Mouse (Mus musculus) forebrain, postnatal 0 days (tissue): Measurements from ENCODE around the gene Erc2. TPM values are rescaled to one million over a fixed set of nuclear protein-coding genes. Genes with fewer than 3 reads are reported as not detected.

ENCODE experiments used
- ATAC-seq: fragments of 200-750 bp; cut with Nextera tagmentation; 2 replicates; pipeline ENCODE4 v1.8.0; 2017; ENCODE audit warnings: mild to moderate bottlenecking, moderate library complexity
- DNase-seq: peaks from one replicate; pipeline ENCODE4 v3.0.0-alpha.2; 2015
- H3K27ac ChIP-seq: fragments of 300-500 bp; sonication (generic); 2 replicates; pipeline ENCODE4 v1.5.1; 2014; ENCODE audit warnings: low read depth, mild to moderate bottlenecking, antibody characterized with exemption, low read length, moderate library complexity, mixed read lengths
- H3K27me3 ChIP-seq: fragments of 300-500 bp; sonication (generic); 2 replicates; pipeline ENCODE4 v1.6.1; 2014; ENCODE audit warnings: mild to moderate bottlenecking, low read length, mixed read lengths; ENCODE audit not compliant: insufficient read depth
- H3K36me3 ChIP-seq: fragments of 300-500 bp; sonication (generic); 2 replicates; pipeline ENCODE4 v1.6.1; 2014; ENCODE audit warnings: mild to moderate bottlenecking, moderate library complexity; ENCODE audit not compliant: insufficient read depth
- H3K4me1 ChIP-seq: fragments of 300-500 bp; sonication (generic); 2 replicates; pipeline ENCODE4 v1.6.1; 2014; ENCODE audit warnings: antibody characterized with exemption; ENCODE audit not compliant: insufficient read depth
- H3K4me2 ChIP-seq: fragments of 300-500 bp; sonication (generic); 2 replicates; pipeline ENCODE4 v1.6.1; 2014; ENCODE audit warnings: low read depth, mild to moderate bottlenecking, moderate library complexity
- H3K4me3 ChIP-seq: fragments of 300-500 bp; sonication (generic); 2 replicates; pipeline ENCODE4 v1.5.1; 2014; ENCODE audit warnings: low read depth, low read length, mixed read lengths
- H3K9ac ChIP-seq: fragments of 300-500 bp; sonication (generic); 2 replicates; pipeline ENCODE4 v1.6.1; 2014; ENCODE audit warnings: mild to moderate bottlenecking
- H3K9me3 ChIP-seq: fragments of 300-500 bp; sonication (generic); 2 replicates; pipeline ENCODE4 v1.6.1; 2016; ENCODE audit warnings: low read length
- CTCF ChIP-seq: sonication (generic); IDR thresholded peaks from 2 replicates; pipeline ENCODE4 v1.5.1; 2016; ENCODE audit warnings: antibody characterized with exemption, control low read depth, low read depth
- WGBS: fragments of 180-500 bp; shearing (Covaris S2); extraction: QIAGEN DNeasy Blood & Tissue Kit; methylation state at CpG from one replicate; pipeline ENCODE4 v1.1.7; 2014; 5-methylcytosine and 5-hydroxymethylcytosine counted together
- polyA plus RNA-seq: library from polyadenylated mRNA; unstranded; fragments of >200 nt; fragmentation: Nextera tagmentation; extraction: Ambion mirVana; gene quantifications from 2 replicates; pipeline ENCODE4 v1.2.1, GENCODE M21; 2015
- total RNA-seq: library from RNA; depleted of rRNA; stranded (reverse); fragments of >200 nt; gene quantifications from 2 replicates; pipeline ENCODE4 v1.2.3, GENCODE M21; 2014

The Erc2 gene
- total and polyA plus RNA-seq, 2 experiments from 2014 or later = 106 to 117 TPM

DNA sequence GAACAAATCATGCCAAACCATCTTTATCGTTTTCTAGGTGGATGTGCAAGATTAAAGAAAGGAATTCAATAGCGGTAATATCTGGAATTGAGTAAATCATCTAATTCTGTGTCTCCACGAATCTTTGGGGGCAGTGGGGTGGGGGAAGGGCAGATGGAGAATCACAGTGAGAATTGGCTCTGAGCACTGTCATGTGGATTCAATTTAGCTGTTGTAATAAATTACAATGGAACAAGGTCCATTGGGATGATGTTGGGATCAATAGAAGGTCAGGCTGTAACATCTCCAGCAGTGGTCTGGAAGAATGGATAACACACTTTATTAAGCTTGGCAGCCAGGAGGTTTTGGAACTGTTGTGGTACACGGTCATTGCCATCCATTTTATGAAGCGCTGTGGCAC, 363.0 kb downstream of the Erc2 start:
- no peak for DNase-seq

DNA sequence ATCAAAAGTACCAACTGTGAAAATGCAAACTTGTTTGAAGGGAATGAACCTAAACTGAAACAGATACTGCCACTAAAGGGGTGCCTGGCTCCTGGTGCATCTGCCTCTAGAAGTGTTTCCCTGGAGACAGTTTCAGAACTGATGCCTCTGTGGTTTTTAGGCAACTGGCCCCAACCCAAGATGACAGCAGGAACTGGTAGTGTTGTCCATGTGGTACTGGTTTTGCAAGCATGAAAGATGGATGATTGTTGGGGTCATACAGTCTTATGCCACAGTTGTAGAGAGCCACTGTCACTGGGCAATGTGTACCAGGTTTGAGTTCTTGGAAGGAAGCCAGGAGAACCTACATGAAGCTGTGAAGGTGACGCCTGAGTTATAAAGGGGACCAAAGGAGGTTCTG, 365.2 kb downstream of the Erc2 start:
- WGBS = 84% methylated on average over 1 of the region's 1 CpGs
- Histone ChIP-seq H3K9me3 (no peaks in the 10 kb centered on the region), H3K9ac (no peak overlapping the region), H3K36me3 (no peaks in the 10 kb centered on the region), H3K27me3 (no peaks in the 10 kb centered on the region), H3K27ac (no peak overlapping the region), H3K4me1 (no peaks in the 10 kb centered on the region), H3K4me3 (no peak overlapping the region), H3K4me2 (no peak overlapping the region)
- DNase-seq (no peak), ATAC-seq (no peak)
- TF ChIP-seq CTCF = no peak

More for the DNA sequence above, 363.0 kb downstream of the Erc2 start:
- no peak overlapping the region for H3K27ac ChIP-seq
- no peak overlapping the region for H3K4me3 ChIP-seq
- no peaks in the 10 kb centered on the region for H3K4me1 ChIP-seq
- 84% methylated on average over 5 of the region's 5 CpGs for WGBS
- H3K9me3 ChIP-seq = no peaks in the 10 kb centered on the region
- no peak overlapping the region for H3K9ac ChIP-seq
- H3K27me3 ChIP-seq = no peaks in the 10 kb centered on the region
- H3K4me2 ChIP-seq = no peak overlapping the region
- ATAC-seq = no peak
- TF ChIP-seq CTCF = no peak
- H3K36me3 ChIP-seq = no peaks in the 10 kb centered on the region

DNA sequence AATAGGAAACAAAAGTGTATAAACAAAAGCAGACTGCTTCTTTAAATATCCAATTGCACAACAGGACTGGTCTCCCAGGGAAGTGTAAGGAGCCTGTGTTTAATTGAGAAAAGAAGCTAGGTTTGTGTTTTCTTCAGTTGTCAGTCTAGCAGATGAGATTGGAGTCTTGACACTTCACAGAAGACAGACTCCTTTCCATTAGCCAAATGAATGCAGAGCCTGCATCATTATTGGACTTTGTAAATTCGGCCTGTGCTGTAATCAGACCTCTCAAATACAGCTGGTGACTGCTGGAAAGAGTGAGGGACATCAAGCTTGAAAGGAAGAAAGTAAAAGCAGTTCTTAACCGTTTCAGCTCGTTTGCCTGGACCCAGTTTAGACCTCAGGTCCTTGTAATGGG, 376.3 kb downstream of the Erc2 start:
- H3K9ac ChIP-seq = no peak overlapping the region
- H3K4me1 ChIP-seq = no peaks in the 10 kb centered on the region
- no peak overlapping the region for H3K4me3 ChIP-seq
- WGBS = 20% methylated on average over 3 of the region's 3 CpGs
- no peak for ATAC-seq
- no peaks in the 10 kb centered on the region for H3K27me3 ChIP-seq
- no peaks in the 10 kb centered on the region for H3K9me3 ChIP-seq
- no peak overlapping the region for H3K27ac ChIP-seq
- DNase-seq = no peak
- H3K36me3 ChIP-seq = no peaks in the 10 kb centered on the region
- no peak for TF ChIP-seq CTCF
- no peak overlapping the region for H3K4me2 ChIP-seq

DNA sequence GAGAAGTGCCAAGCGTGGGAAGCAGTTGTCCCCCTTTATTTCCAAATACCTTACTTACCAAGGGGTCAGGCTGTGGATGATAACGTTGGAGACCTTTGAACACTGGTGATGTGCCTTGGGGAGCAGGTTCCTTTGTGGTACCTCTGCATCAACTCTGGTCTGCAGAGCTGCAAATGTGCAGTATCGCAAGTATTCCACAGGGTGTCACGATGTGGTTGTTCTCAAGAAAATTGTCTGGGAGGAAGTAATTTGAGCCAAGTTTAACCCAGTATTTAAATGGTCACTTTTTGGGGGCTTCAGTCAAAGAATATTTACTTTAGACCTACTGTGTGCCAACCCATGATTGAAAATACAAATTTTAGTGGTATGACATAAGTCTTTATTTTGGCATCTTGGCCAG, 381.8 kb downstream of the Erc2 start:
- ATAC-seq (no peak), DNase-seq (peak; percentile 56)
- Histone ChIP-seq H3K27ac (no peak overlapping the region), H3K4me3 (no peak overlapping the region), H3K36me3 (no peaks in the 10 kb centered on the region), H3K4me1 (no peaks in the 10 kb centered on the region), H3K4me2 (no peak overlapping the region), H3K9ac (no peak overlapping the region), H3K9me3 (no peaks in the 10 kb centered on the region), H3K27me3 (no peaks in the 10 kb centered on the region)
- peak; percentile 72 for TF ChIP-seq CTCF
- 39% methylated on average over 4 of the region's 4 CpGs for WGBS

DNA sequence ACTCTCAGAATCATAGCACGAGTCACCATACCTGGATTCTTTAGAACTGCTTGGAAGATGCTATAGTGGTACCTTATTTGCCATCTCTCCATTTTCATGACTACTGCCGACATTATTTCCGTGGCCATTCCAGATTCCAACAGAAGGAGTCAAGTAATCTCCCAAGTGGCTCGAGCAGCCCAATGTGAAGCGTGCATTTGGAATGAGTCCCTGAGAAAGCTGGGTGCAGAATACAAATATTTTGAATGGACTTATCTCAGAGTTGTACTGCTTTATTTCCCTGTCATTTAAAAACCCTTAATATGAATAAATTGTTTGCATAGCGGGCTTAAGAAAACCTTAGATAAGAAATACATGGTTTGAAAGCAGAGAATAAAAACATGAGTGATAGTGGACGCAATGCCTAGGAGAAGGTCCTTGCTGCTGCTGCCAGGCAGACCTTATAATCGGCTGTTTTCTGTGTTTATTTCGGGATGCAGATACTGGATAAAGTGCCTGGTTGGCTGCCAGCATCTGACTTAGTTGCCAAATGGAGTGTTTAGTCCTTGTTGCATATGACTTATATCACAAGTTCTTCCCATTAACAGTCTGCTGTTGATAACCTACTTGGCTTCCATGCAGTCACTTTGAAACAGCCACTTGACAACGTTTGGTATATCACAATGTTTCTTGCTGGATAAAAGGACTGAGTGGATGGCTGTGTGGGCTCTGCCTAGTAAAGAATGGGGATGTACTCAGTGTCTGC, 388.5 kb downstream of the Erc2 start:
- no peak for TF ChIP-seq CTCF

DNA sequence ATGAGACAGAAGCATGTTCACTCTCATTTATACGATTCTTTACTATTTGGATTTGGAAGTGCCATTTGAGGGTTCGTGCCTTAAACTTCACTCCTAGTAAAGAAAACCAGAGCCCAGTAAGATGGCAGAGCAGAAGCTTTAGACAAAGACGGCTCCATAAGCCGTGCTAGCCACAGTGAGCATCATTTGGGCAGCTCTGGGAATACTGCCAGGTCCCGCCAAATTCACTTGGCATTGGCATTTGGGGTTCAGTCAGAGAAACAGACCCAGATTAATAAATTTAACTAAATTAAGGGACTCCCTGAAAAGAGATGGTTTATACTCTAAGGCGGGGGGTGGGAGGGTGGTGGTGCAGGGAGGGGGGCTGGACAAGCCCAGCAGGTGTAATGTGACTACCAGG, 401.0 kb downstream of the Erc2 start:
- Histone ChIP-seq H3K27ac (no peak overlapping the region), H3K4me3 (no peak overlapping the region), H3K4me1 (no peaks in the 10 kb centered on the region), H3K27me3 (no peaks in the 10 kb centered on the region), H3K36me3 (0 out of 2 replicates have a peak, but pooled peaks cover 2% of the 10 kb centered on the region), H3K4me2 (no peak overlapping the region), H3K9me3 (no peaks in the 10 kb centered on the region), H3K9ac (no peak overlapping the region)
- TF ChIP-seq CTCF = no peak
- DNase-seq (peak; percentile 36), ATAC-seq (no peak)
- WGBS = 37% methylated on average over 6 of the region's 6 CpGs

More for the DNA sequence above, 388.5 kb downstream of the Erc2 start:
- H3K27ac ChIP-seq = no peak overlapping the region
- no peak overlapping the region for H3K9ac ChIP-seq
- no peaks in the 10 kb centered on the region for H3K4me1 ChIP-seq
- H3K4me2 ChIP-seq = no peak overlapping the region
- H3K27me3 ChIP-seq = no peaks in the 10 kb centered on the region
- WGBS = 60% methylated on average over 10 of the region's 10 CpGs
- ATAC-seq (no peak), DNase-seq (peak; percentile 17)
- no peak overlapping the region for H3K4me3 ChIP-seq
- no peaks in the 10 kb centered on the region for H3K36me3 ChIP-seq
- H3K9me3 ChIP-seq = no peaks in the 10 kb centered on the region

DNA sequence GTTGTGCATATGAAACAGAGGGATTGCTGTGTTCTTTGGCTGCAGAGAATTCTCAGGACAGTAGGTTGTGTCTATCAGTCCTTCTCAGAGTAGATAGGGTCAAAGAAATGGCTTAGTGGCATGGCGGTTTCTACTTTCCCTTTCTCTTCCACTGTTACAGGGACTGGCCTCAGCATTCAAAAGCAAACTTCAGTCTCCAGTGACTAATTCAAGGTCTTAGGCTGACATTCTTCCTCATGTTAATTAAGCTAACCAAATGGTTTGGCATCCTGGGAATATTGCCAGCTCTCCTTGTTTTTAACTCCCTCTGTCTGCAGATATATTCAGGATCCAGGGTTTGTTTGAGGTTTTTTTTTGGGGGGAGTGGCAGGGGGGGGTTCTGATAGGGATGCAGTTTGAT, 408.6 kb downstream of the Erc2 start:
- peak; percentile 71 for DNase-seq

More for the DNA sequence above, 408.6 kb downstream of the Erc2 start:
- no peak; the same call in 1 of the 2 replicates for ATAC-seq
- 12% methylated on average over 1 of the region's 1 CpGs for WGBS
- Histone ChIP-seq H3K9ac (no peak overlapping the region), H3K27me3 (no peaks in the 10 kb centered on the region), H3K27ac (no peak overlapping the region), H3K4me3 (no peak overlapping the region), H3K9me3 (no peaks in the 10 kb centered on the region), H3K4me2 (no peak overlapping the region), H3K4me1 (no peaks in the 10 kb centered on the region), H3K36me3 (no peaks in the 10 kb centered on the region)
- TF ChIP-seq CTCF = no peak
